Mouse (Mus musculus) intestine, embryonic 15.5 days (tissue): ENCODE measurements around the gene Greb1. TPM values are rescaled to one million over a fixed set of nuclear protein-coding genes. Genes with fewer than 3 reads are reported as not detected.

Experiments used
- ATAC-seq: fragments of 200-750 bp; cut with Nextera tagmentation; 2 replicates; pipeline ENCODE4 v1.8.0; 2017; ENCODE audit warnings: moderate TSS enrichment, moderate library complexity
- H3K27ac ChIP-seq: fragments of 300-500 bp; sonication (generic); 2 replicates; pipeline ENCODE4 v1.5.1; 2015; ENCODE audit warnings: mild to moderate bottlenecking, inconsistent platforms
- H3K27me3 ChIP-seq: fragments of 300-500 bp; sonication (generic); replicated peaks from 2 replicates; pipeline ENCODE4 v1.6.1; 2015; ENCODE audit warnings: inconsistent platforms
- H3K36me3 ChIP-seq: fragments of 300-500 bp; sonication (generic); 2 replicates; pipeline ENCODE4 v1.6.1; 2015; ENCODE audit warnings: inconsistent platforms
- H3K4me1 ChIP-seq: fragments of 300-500 bp; sonication (generic); replicated peaks from 2 replicates; pipeline ENCODE4 v1.6.1; 2015; ENCODE audit warnings: inconsistent platforms
- H3K4me2 ChIP-seq: fragments of 300-500 bp; sonication (generic); replicated peaks from 2 replicates; pipeline ENCODE4 v1.6.1; 2015; ENCODE audit warnings: mild to moderate bottlenecking, inconsistent platforms
- H3K4me3 ChIP-seq: fragments of 300-500 bp; sonication (generic); replicated peaks from 2 replicates; pipeline ENCODE4 v1.5.1; 2015; ENCODE audit warnings: inconsistent platforms
- H3K9ac ChIP-seq: fragments of 300-500 bp; sonication (generic); 2 replicates; pipeline ENCODE4 v1.6.1; 2015; ENCODE audit warnings: inconsistent platforms
- H3K9me3 ChIP-seq: fragments of 300-500 bp; sonication (generic); 2 replicates; pipeline ENCODE4 v1.6.1; 2016; ENCODE audit warnings: inconsistent platforms
- WGBS: fragments of 180-500 bp; shearing (Covaris S2); methylation state at CpG from one replicate; pipeline ENCODE4 v1.1.7; 2015; 5-methylcytosine and 5-hydroxymethylcytosine counted together
- polyA plus RNA-seq: library from polyadenylated mRNA; unstranded; fragments of >200 nt; fragmentation: Nextera tagmentation; extraction: Ambion mirVana; gene quantifications from 2 replicates; pipeline ENCODE4 v1.2.1, GENCODE M21; 2015

The Greb1 gene
- polyA plus RNA-seq, 1 experiment from 2014 or later = 5.1 TPM

- peak; percentile 83 for ATAC-seq
- H3K4me3 ChIP-seq = peak overlapping the region; percentile 60
Observed at GRCm38 (mm10) chr12:16800959-16801315, 251 bp upstream of the Greb1 start.

DNA sequence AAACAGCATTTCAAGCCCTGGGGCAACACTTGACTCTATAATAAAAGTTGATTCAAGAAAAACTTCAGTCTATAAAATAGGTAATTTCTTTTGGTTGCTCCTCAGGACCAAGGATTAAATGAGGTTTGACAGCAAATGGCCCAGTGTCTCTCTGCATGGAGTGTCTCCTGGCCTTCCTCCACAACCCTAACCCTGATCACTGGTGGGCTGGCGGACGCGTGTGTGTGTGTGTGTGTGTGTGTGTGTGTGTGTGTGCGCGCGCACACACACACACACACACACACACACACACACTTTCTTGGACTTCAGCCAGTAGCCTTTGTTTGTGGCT is 793 bp downstream of the Greb1 start:
- peak overlapping the region; percentile 56 for H3K9ac ChIP-seq
- WGBS = 18% methylated on average over 3 of the region's 6 CpGs
- no peaks in the 10 kb centered on the region; the same call in 1 of the 2 replicates for H3K4me1 ChIP-seq
- H3K27ac ChIP-seq = no peak overlapping the region
- no peaks in the 10 kb centered on the region for H3K27me3 ChIP-seq
- ATAC-seq = peak; percentile 32; the same call in 1 of the 2 replicates
- peak overlapping the region; percentile 91 for H3K4me2 ChIP-seq
- H3K36me3 ChIP-seq = no peaks in the 10 kb centered on the region
- peak overlapping the region; percentile 60 for H3K4me3 ChIP-seq
- no peaks in the 10 kb centered on the region for H3K9me3 ChIP-seq

More at GRCm38 (mm10) chr12:16800959-16801315, 251 bp upstream of the Greb1 start:
- Histone ChIP-seq H3K27me3 (no peaks in the 10 kb centered on the region), H3K27ac (peak overlapping the region; percentile 56; the same call in 1 of the 2 replicates), H3K9me3 (no peaks in the 10 kb centered on the region), H3K36me3 (no peaks in the 10 kb centered on the region), H3K4me1 (no peaks in the 10 kb centered on the region; the same call in 1 of the 2 replicates), H3K9ac (peak overlapping the region; percentile 56), H3K4me2 (peak overlapping the region; percentile 91)
- 1% methylated on average over 12 of the region's 12 CpGs for WGBS

GRCm38 (mm10) chr12:16798894-16799293 is 1.8 kb downstream of the Greb1 start:
- Histone ChIP-seq H3K4me1 (no peaks in the 10 kb centered on the region; the same call in 1 of the 2 replicates), H3K27ac (no peak overlapping the region), H3K27me3 (no peaks in the 10 kb centered on the region), H3K9me3 (no peaks in the 10 kb centered on the region), H3K4me3 (no peak overlapping the region), H3K4me2 (peak overlapping the region; percentile 91), H3K9ac (no peak overlapping the region), H3K36me3 (no peaks in the 10 kb centered on the region)
- 49% methylated on average over 3 of the region's 3 CpGs for whole genome bisulfite sequencing
- no peak for ATAC-seq

- Histone ChIP-seq H3K27ac (no peak overlapping the region), H3K27me3 (no peaks in the 10 kb centered on the region), H3K4me2 (no peak overlapping the region), H3K4me1 (no peaks in the 10 kb centered on the region; the same call in 1 of the 2 replicates), H3K36me3 (no peaks in the 10 kb centered on the region), H3K9me3 (no peaks in the 10 kb centered on the region), H3K9ac (no peak overlapping the region), H3K4me3 (no peak overlapping the region)
- no peak for ATAC-seq
- WGBS = 81% methylated on average over 3 of the region's 3 CpGs
Observed at GRCm38 (mm10) chr12:16795781-16796180, 4.9 kb downstream of the Greb1 start.

GRCm38 (mm10) chr12:16793371-16793770 is 7.3 kb downstream of the Greb1 start:
- no peak overlapping the region for H3K4me2 ChIP-seq
- 85% methylated on average over 4 of the region's 4 CpGs for WGBS
- no peak for ATAC-seq
- no peak overlapping the region for H3K27ac ChIP-seq
- no peak overlapping the region for H3K9ac ChIP-seq
- H3K4me1 ChIP-seq = 0 out of 2 replicates have a peak, but pooled peaks cover 3% of the 10 kb centered on the region
- no peaks in the 10 kb centered on the region for H3K36me3 ChIP-seq
- no peaks in the 10 kb centered on the region for H3K27me3 ChIP-seq
- H3K4me3 ChIP-seq = no peak overlapping the region
- H3K9me3 ChIP-seq = no peaks in the 10 kb centered on the region

DNA sequence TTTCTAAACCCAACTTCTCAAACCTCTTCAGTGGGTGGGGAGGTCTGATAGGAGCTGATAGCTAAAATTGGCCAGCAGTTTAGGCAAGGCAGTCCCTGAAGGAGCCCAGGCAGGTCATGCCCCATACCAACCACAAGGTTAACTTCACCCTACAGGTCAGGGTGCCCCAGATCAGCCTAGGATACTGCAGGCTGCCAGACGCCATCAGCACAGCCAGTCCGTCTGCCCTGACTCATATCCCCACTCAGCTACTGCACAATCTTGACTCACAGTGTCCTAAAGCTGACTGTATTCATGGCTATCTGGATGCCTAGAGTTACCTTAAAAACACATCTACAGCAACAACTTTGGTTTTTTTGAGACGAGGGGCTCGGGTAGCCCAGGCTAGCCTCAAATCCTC is 10.2 kb downstream of the Greb1 start:
- Histone ChIP-seq H3K4me1 (0 out of 2 replicates have a peak, but pooled peaks cover 3% of the 10 kb centered on the region), H3K4me3 (no peak overlapping the region), H3K4me2 (no peak overlapping the region), H3K27ac (0 out of 2 replicates have a peak overlapping the region, but pooled peaks have one; percentile 17), H3K36me3 (no peaks in the 10 kb centered on the region), H3K9ac (no peak overlapping the region), H3K27me3 (no peaks in the 10 kb centered on the region), H3K9me3 (no peaks in the 10 kb centered on the region)
- WGBS = 78% methylated on average over 4 of the region's 4 CpGs
- ATAC-seq = 0 out of 2 replicates have a peak, but pooled peaks have one; percentile 39

GRCm38 (mm10) chr12:16789756-16790155 is 10.9 kb downstream of the Greb1 start:
- Histone ChIP-seq H3K4me1 (0 out of 2 replicates have a peak, but pooled peaks cover 3% of the 10 kb centered on the region), H3K36me3 (no peaks in the 10 kb centered on the region), H3K4me2 (no peak overlapping the region), H3K9me3 (no peaks in the 10 kb centered on the region), H3K27me3 (no peaks in the 10 kb centered on the region), H3K9ac (no peak overlapping the region), H3K27ac (no peak overlapping the region), H3K4me3 (no peak overlapping the region)
- no peak for ATAC-seq
- WGBS = 29% methylated on average over 4 of the region's 4 CpGs

DNA sequence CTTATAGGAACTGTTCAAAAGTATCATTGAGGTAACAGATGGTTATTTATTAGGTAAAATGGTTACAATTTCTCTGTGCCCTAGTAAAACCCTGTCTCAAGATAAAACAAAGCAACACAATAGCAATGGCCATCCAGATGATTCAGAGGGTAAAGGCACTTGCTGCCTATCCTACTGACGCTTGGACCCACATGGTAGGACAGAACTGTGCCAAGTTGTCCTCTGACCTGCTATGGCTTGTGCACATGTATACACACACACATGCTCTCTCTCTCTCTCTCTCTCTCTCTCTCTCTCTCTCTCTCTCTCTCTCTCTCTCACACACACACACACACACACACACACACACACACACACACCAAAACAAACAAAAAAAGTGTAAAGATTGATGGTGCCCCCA is 11.5 kb downstream of the Greb1 start:
- WGBS = 67% methylated on average over 1 of the region's 1 CpGs
- H3K36me3 ChIP-seq = no peaks in the 10 kb centered on the region
- H3K4me2 ChIP-seq = no peak overlapping the region
- no peak overlapping the region for H3K27ac ChIP-seq
- ATAC-seq = no peak
- no peak overlapping the region for H3K9ac ChIP-seq
- H3K4me3 ChIP-seq = no peak overlapping the region
- H3K9me3 ChIP-seq = no peaks in the 10 kb centered on the region
- 0 out of 2 replicates have a peak, but pooled peaks cover 3% of the 10 kb centered on the region for H3K4me1 ChIP-seq
- no peaks in the 10 kb centered on the region for H3K27me3 ChIP-seq

DNA sequence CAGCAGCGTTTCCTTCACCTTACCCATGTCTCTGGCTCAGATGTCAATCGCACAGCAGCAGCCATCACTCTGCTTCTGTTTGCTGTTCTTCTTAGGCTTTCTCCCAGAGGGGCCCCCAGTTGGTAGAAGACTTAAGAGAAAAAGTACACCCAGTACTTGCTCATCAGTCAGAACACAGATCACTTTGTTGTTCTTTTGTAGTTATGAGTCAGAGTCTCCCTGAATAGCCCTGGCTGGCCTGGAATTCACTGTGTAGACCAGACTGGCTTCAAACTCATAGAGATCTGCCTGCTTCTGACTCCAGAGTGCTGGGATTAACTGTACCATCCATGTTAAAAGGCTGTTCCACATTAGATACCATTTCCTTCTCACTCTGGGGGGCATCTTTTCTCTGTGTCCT is 12.1 kb downstream of the Greb1 start:
- ATAC-seq = no peak
- Histone ChIP-seq H3K27me3 (no peaks in the 10 kb centered on the region), H3K27ac (no peak overlapping the region), H3K4me2 (no peak overlapping the region), H3K4me1 (0 out of 2 replicates have a peak, but pooled peaks cover 3% of the 10 kb centered on the region), H3K4me3 (no peak overlapping the region), H3K36me3 (no peaks in the 10 kb centered on the region), H3K9ac (no peak overlapping the region), H3K9me3 (no peaks in the 10 kb centered on the region)
- 63% methylated on average over 2 of the region's 2 CpGs for WGBS

DNA sequence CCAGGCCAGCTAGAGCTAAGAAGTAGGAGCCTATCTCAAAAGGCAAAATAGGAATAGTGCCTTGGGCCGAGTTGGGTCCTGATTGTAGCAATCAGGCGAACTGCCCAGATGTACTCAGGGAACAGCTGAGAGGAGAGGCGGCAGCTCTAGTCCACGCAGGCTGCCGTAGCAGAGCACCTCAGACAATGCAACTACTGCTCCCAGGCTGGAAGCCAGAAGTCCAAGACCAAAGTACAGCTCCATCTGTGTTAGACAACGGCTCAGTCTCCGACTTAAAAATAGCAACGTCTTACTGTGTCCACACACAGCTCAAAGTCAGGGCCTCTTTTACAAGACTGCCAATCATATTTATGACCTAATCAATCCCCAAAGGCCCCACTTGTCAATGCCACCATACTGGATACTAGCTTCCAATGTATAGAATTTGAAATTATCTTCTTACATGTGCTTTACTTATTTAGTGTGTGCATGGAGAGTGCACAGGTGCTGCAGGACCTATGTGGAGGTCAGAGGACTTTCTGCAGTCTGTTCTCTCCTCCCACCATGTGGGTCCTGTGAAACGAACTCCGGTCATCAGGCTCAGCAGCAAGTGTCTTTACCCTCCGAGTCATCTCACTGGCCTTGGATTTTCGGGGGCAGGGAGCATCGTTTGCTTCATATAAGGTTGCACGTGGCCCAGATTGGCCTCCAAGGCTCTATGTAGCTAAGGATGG is 19.5 kb downstream of the Greb1 start:
- H3K9ac ChIP-seq = no peak overlapping the region
- no peaks in the 10 kb centered on the region for H3K36me3 ChIP-seq
- no peaks in the 10 kb centered on the region for H3K9me3 ChIP-seq
- ATAC-seq = peak; percentile 84
- no peak overlapping the region for H3K4me2 ChIP-seq
- H3K4me3 ChIP-seq = no peak overlapping the region
- H3K4me1 ChIP-seq = peaks cover 7% of the 10 kb centered on the region
- WGBS = 68% methylated on average over 14 of the region's 14 CpGs
- H3K27me3 ChIP-seq = no peaks in the 10 kb centered on the region
- no peak overlapping the region for H3K27ac ChIP-seq

DNA sequence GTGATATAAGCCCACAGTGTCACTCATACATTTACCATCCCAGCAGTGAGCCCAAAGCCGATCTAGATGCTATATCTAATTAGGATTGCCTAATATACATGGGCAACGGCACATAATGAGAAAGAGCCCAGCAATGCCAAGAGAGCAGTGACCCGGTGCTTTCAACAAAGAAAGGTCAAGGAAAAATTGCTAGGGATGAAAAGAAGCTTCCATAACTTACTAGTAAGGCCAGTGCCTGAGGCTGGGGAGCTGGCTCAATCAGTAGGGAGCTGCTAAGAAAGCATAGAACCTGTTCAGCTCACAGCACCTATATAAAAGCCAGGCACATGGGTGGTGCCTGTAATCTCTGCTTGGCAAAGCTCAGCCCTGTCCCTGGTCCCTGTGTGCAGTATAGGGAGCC is 20.4 kb downstream of the Greb1 start:
- Histone ChIP-seq H3K9me3 (no peaks in the 10 kb centered on the region), H3K27ac (no peak overlapping the region), H3K4me3 (no peak overlapping the region), H3K9ac (no peak overlapping the region), H3K4me1 (peaks cover 7% of the 10 kb centered on the region), H3K27me3 (no peaks in the 10 kb centered on the region), H3K36me3 (no peaks in the 10 kb centered on the region), H3K4me2 (no peak overlapping the region)
- ATAC-seq = no peak
- 89% methylated on average over 3 of the region's 3 CpGs for WGBS

DNA sequence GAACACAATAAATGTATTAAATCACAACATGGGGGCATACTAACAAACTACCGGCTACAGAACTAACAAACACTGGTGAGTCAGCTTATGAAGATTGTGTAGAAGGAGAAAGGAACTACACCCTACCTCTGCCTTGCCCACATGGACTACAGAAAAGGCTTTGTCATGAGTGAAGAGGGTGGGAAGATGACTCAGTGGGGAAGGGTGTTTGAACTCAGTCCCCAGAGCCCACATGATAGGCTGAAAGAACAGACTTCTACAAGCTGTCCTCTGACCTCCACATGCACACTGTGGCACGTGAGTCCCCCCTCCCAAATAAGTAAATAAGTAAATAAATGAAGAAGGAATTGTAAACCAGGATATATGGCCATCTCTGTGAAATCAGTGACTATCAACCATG is 21.5 kb downstream of the Greb1 start:
- Histone ChIP-seq H3K9me3 (no peaks in the 10 kb centered on the region), H3K9ac (no peak overlapping the region), H3K4me2 (no peak overlapping the region), H3K4me3 (no peak overlapping the region), H3K27me3 (no peaks in the 10 kb centered on the region), H3K4me1 (peaks cover 7% of the 10 kb centered on the region), H3K36me3 (no peaks in the 10 kb centered on the region), H3K27ac (no peak overlapping the region)
- ATAC-seq = no peak
- 69% methylated on average over 2 of the region's 2 CpGs for WGBS

DNA sequence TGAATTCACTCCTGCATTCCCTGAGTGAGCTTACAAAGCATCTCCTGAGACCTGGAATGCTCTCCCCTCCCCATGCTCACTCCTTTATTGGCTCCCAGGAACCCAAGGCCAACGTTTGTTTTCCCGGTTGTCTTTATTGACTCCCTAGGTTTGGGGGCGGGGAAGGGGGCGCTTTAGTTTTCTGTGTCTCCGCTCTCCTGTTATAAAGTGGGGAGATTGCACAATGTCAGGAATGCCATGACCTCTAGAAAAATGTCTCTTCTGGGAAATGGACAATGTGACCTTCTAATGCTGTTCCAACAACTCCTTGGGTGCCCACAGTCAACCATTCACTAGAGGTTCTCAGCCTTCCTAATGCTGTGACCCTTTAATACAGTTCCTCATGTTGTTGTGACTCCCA is 22.2 kb downstream of the Greb1 start:
- H3K9me3 ChIP-seq = no peaks in the 10 kb centered on the region
- no peak overlapping the region for H3K27ac ChIP-seq
- WGBS = 59% methylated on average over 5 of the region's 5 CpGs
- no peak for ATAC-seq
- no peak overlapping the region for H3K4me2 ChIP-seq
- no peak overlapping the region for H3K9ac ChIP-seq
- no peak overlapping the region for H3K4me3 ChIP-seq
- H3K27me3 ChIP-seq = no peaks in the 10 kb centered on the region
- H3K36me3 ChIP-seq = no peaks in the 10 kb centered on the region
- peaks cover 7% of the 10 kb centered on the region for H3K4me1 ChIP-seq
